Comparison of ENCODE assay signal across 9 mouse cellular contexts in genomic region chr13:109664956-109665802, GRCm38 (mm10).
A peak's percentile ranks its signal among the peaks of the same experiment; 100 is the strongest.
DNase-seq lines count a peak whose midpoint lies in the region; ATAC-seq and TF ChIP-seq lines count a peak whose summit lies in the region.
"Had no signal": no experiment of that assay in that cellular context is flagged by ENCODE, and none has a peak within 500 bp of the region (broad histone marks: within the 10 kb centered on the region; RNA-seq: fewer than 3 reads in every experiment).

No protein-coding gene starts in this region.

- no peaks in the 10 kb centered on the region for H3K36me3 ChIP-seq in heart, embryonic 14.5 days (ENCODE audit: control insufficient read depth, insufficient read depth, low read length)
- no peaks in the 10 kb centered on the region for H3K36me3 ChIP-seq in hindbrain, postnatal 0 days (ENCODE audit: insufficient read depth, low read length)
- no peaks in the 10 kb centered on the region for H3K36me3 ChIP-seq in midbrain, embryonic 13.5 days

- peak overlapping the region; percentile 3; the same call in 1 of the 2 replicates for H3K4me2 ChIP-seq in heart, embryonic 14.5 days (ENCODE audit: low read length)
- H3K4me2 ChIP-seq in hindbrain, postnatal 0 days (ENCODE audit: low read depth, low read length) = no peak overlapping the region
- no peak overlapping the region for H3K4me2 ChIP-seq in midbrain, embryonic 13.5 days (replicated peaks)

- no peaks in the 10 kb centered on the region for H3K9me3 ChIP-seq in heart, embryonic 14.5 days (ENCODE audit: control insufficient read depth, low read length)
- H3K9me3 ChIP-seq in hindbrain, postnatal 0 days (ENCODE audit: low read length) = no peaks in the 10 kb centered on the region
- H3K9me3 ChIP-seq in midbrain, embryonic 13.5 days = no peaks in the 10 kb centered on the region

- DNase-seq in heart, adult 9 months (ENCODE audit: low spot score in 2 of 2) = no peak
- DNase-seq in hindbrain, postnatal 0 days (ENCODE audit: low spot score) = peak; percentile 43
- DNase-seq in spleen, postnatal 10 days (ENCODE audit: low spot score in 2 of 2) = no peak
- no peak for DNase-seq in cerebellum, adult 9-11 months
- no peak for DNase-seq in left cerebral cortex, postnatal 25 days (ENCODE audit: low spot score in 2 of 2)

- ATAC-seq in heart, embryonic 14.5 days (ENCODE audit: insufficient number of reproducible peaks, insufficient read depth, low FRiP score, low read depth) = no peak
- ATAC-seq in hindbrain, postnatal 0 days = peak; percentile 69
- ATAC-seq in midbrain, embryonic 13.5 days = peak; percentile 60; the same call in 1 of the 2 replicates

- intact Hi-C loops in left cerebral cortex, postnatal 25 days (cut with DNase I) = no loop called here

- H3K9ac ChIP-seq in heart, embryonic 14.5 days (ENCODE audit: low read length) = no peak overlapping the region
- no peak overlapping the region for H3K9ac ChIP-seq in hindbrain, postnatal 0 days (replicated peaks; ENCODE audit: low read length)
- H3K9ac ChIP-seq in midbrain, embryonic 13.5 days (replicated peaks) = no peak overlapping the region

- peak overlapping the region; percentile 36 to 73 for H3K27ac ChIP-seq in heart, embryonic 14.5 days (replicated peaks in 1 of 2; ENCODE audit: control insufficient read depth in 1 of 2, insufficient read depth in 1 of 2, low read depth in 2 of 2, low read length in 2 of 2)
- peak overlapping the region; percentile 50 for H3K27ac ChIP-seq in bone marrow, adult 2 months (ENCODE audit: control insufficient read depth, insufficient read depth, low read depth, low read length, poor library complexity)
- peak overlapping the region; percentile 41; the same call in 1 of the 2 replicates for H3K27ac ChIP-seq in hindbrain, postnatal 0 days
- peak overlapping the region; percentile 41; the same call in 1 of the 2 replicates for H3K27ac ChIP-seq in midbrain, embryonic 13.5 days
- H3K27ac ChIP-seq: layer of hippocampus, adult 2 months had no signal

- no peak overlapping the region for H3K4me3 ChIP-seq in heart, embryonic 14.5 days (ENCODE audit: control insufficient read depth in 1 of 2, insufficient read depth in 1 of 2, low read depth in 1 of 2, low read length in 2 of 2)
- H3K4me3 ChIP-seq in bone marrow, adult 2 months (replicated peaks; ENCODE audit: control insufficient read depth, low read depth, low read length) = no peak overlapping the region
- H3K4me3 ChIP-seq in hindbrain, postnatal 0 days (ENCODE audit: low read length) = no peak overlapping the region
- H3K4me3 ChIP-seq in midbrain, embryonic 13.5 days (replicated peaks) = no peak overlapping the region
- H3K4me3 ChIP-seq: layer of hippocampus, adult 2 months had no signal

- no peaks in the 10 kb centered on the region for H3K27me3 ChIP-seq in heart, embryonic 14.5 days (ENCODE audit: control insufficient read depth, insufficient read depth, low read length)
- H3K27me3 ChIP-seq in hindbrain, postnatal 0 days (ENCODE audit: insufficient read depth, low read length) = no peaks in the 10 kb centered on the region
- no peaks in the 10 kb centered on the region for H3K27me3 ChIP-seq in midbrain, embryonic 13.5 days

- WGBS in heart, embryonic 14.5 days = 32% methylated on average over 10 of the region's 10 CpGs
- 60% methylated on average over 10 of the region's 10 CpGs for WGBS in bone marrow, adult 2 months
- 45% methylated on average over 10 of the region's 10 CpGs for WGBS in hindbrain, postnatal 0 days
- 57% methylated on average over 10 of the region's 10 CpGs for WGBS in midbrain, embryonic 13.5 days

- no peak for TF ChIP-seq POLR2A in bone marrow, adult 2 months (IDR thresholded peaks at IDR 0.05; ENCODE audit: borderline replicate concordance, control insufficient read depth, low read depth, low read length)

- TF ChIP-seq CTCF in bone marrow, adult 2 months (IDR thresholded peaks at IDR 0.05; ENCODE audit: control insufficient read depth, insufficient read depth, low read length) = no peak
- no peak for TF ChIP-seq CTCF in hindbrain, postnatal 0 days (IDR thresholded peaks at IDR 0.05; ENCODE audit: low read depth)

- H3K4me1 ChIP-seq in heart, embryonic 14.5 days (ENCODE audit: control insufficient read depth in 2 of 2, insufficient read depth in 2 of 2, low read length in 2 of 2) = peaks cover 15 to 32% of the 10 kb centered on the region in 2 experiments
- peaks cover 1% of the 10 kb centered on the region; the same call in 1 of the 2 replicates for H3K4me1 ChIP-seq in bone marrow, adult 2 months (ENCODE audit: control insufficient read depth, insufficient read depth, low read length)
- peaks cover 10% of the 10 kb centered on the region; the same call in 1 of the 2 replicates for H3K4me1 ChIP-seq in hindbrain, postnatal 0 days (ENCODE audit: insufficient read depth, low read length)
- peaks cover 8% of the 10 kb centered on the region for H3K4me1 ChIP-seq in midbrain, embryonic 13.5 days (replicated peaks)
